Mouse (Mus musculus) forebrain, embryonic 13.5 days (tissue): Measurements from ENCODE around the gene Gm10518. TPM values are rescaled to one million over a fixed set of nuclear protein-coding genes. Genes with fewer than 3 reads are reported as not detected.

Source experiments
- ATAC-seq: fragments of 200-750 bp; cut with Nextera tagmentation; 2 replicates; pipeline ENCODE4 v1.8.0; 2017
- H3K27ac ChIP-seq: fragments of 300-500 bp; sonication (generic); 2 replicates; pipeline ENCODE4 v1.5.1; 2015; ENCODE audit warnings: inconsistent platforms, mild to moderate bottlenecking, moderate library complexity
- H3K27me3 ChIP-seq: fragments of 300-500 bp; sonication (generic); 2 replicates; pipeline ENCODE4 v1.6.1; 2015; ENCODE audit warnings: mild to moderate bottlenecking, inconsistent platforms
- H3K36me3 ChIP-seq: fragments of 300-500 bp; sonication (generic); 2 replicates; pipeline ENCODE4 v1.6.1; 2015; ENCODE audit warnings: mild to moderate bottlenecking, inconsistent platforms; ENCODE audit not compliant: poor library complexity, severe bottlenecking
- H3K4me1 ChIP-seq: fragments of 300-500 bp; sonication (generic); 2 replicates; pipeline ENCODE4 v1.6.1; 2015; ENCODE audit warnings: inconsistent platforms
- H3K4me2 ChIP-seq: fragments of 300-500 bp; sonication (generic); 2 replicates; pipeline ENCODE4 v1.6.1; 2015; ENCODE audit warnings: inconsistent platforms, mild to moderate bottlenecking, moderate library complexity
- H3K4me3 ChIP-seq: fragments of 300-500 bp; sonication (generic); 2 replicates; pipeline ENCODE4 v1.5.1; 2015; ENCODE audit warnings: mild to moderate bottlenecking, inconsistent platforms
- H3K9ac ChIP-seq: fragments of 300-500 bp; sonication (generic); 2 replicates; pipeline ENCODE4 v1.6.1; 2015; ENCODE audit warnings: mild to moderate bottlenecking, inconsistent platforms
- H3K9me3 ChIP-seq: fragments of 300-500 bp; sonication (generic); replicated peaks from 2 replicates; pipeline ENCODE4 v1.6.1; 2016; ENCODE audit warnings: inconsistent platforms
- WGBS: fragments of 180-500 bp; shearing (Covaris S2); methylation state at CpG from one replicate; pipeline ENCODE4 v1.1.7; 2015; 5-methylcytosine and 5-hydroxymethylcytosine counted together
- polyA plus RNA-seq: library from polyadenylated mRNA; unstranded; fragments of >200 nt; fragmentation: Nextera tagmentation; extraction: Ambion mirVana; gene quantifications from 2 replicates; pipeline ENCODE4 v1.2.1, GENCODE M21; 2015

The Gm10518 gene
- not detected in 2 replicates for polyA plus RNA-seq

GRCm38 (mm10) chr1:179802610-179803512 lies at the start of gene Gm10518:
Gm10518 (plus strand) TSS chr1:179803376.
- H3K4me2 ChIP-seq, result peak within 1 kb of the TSS; percentile 75
- peaks cover 27% of the 10 kb centered on the region for H3K4me1 ChIP-seq
- H3K9me3 ChIP-seq, result no peaks in the 10 kb centered on the region
- H3K27me3 ChIP-seq, result no peaks in the 10 kb centered on the region
- peak; percentile 77 for ATAC-seq
- peak within 1 kb of the TSS; percentile 89 for H3K4me3 ChIP-seq
- H3K27ac ChIP-seq, result peak within 1 kb of the TSS; percentile 96
- H3K36me3 ChIP-seq, result peaks cover 10% of the 10 kb centered on the region
- WGBS, result under 1% methylated on average over 81 of the region's 94 CpGs
- peak within 1 kb of the TSS; percentile 97 for H3K9ac ChIP-seq

- ATAC-seq, result no peak
- no peak overlapping the region for H3K27ac ChIP-seq
- H3K27me3 ChIP-seq, result no peaks in the 10 kb centered on the region
- no peaks in the 10 kb centered on the region for H3K9me3 ChIP-seq
- no peak overlapping the region for H3K9ac ChIP-seq
- H3K4me2 ChIP-seq, result no peak overlapping the region
- H3K4me1 ChIP-seq, result no peaks in the 10 kb centered on the region
- H3K36me3 ChIP-seq, result peaks cover 78% of the 10 kb centered on the region
- H3K4me3 ChIP-seq, result no peak overlapping the region
Measured at GRCm38 (mm10) chr1:179756477-179756876, 46.7 kb upstream of the Gm10518 start.

- ATAC-seq, result no peak
- Histone ChIP-seq H3K27ac (no peak overlapping the region), H3K27me3 (no peaks in the 10 kb centered on the region), H3K36me3 (peaks cover 79% of the 10 kb centered on the region), H3K4me2 (no peak overlapping the region), H3K4me1 (no peaks in the 10 kb centered on the region), H3K9ac (no peak overlapping the region), H3K9me3 (no peaks in the 10 kb centered on the region), H3K4me3 (no peak overlapping the region)
- WGBS, result 91% methylated on average over 5 of the region's 5 CpGs
Measured at GRCm38 (mm10) chr1:179760086-179760485, 43.1 kb upstream of the Gm10518 start.

GRCm38 (mm10) chr1:179760553-179760952 lies 42.6 kb upstream of the Gm10518 start:
- H3K36me3 ChIP-seq, result peaks cover 78% of the 10 kb centered on the region
- no peak for ATAC-seq
- H3K4me2 ChIP-seq, result no peak overlapping the region
- H3K9me3 ChIP-seq, result no peaks in the 10 kb centered on the region
- no peak overlapping the region for H3K27ac ChIP-seq
- no peak overlapping the region for H3K4me3 ChIP-seq
- no peak overlapping the region for H3K9ac ChIP-seq
- H3K27me3 ChIP-seq, result no peaks in the 10 kb centered on the region
- WGBS, result 89% methylated on average over 4 of the region's 4 CpGs
- H3K4me1 ChIP-seq, result no peaks in the 10 kb centered on the region

- H3K9ac ChIP-seq, result no peak overlapping the region
- peaks cover 87% of the 10 kb centered on the region for H3K36me3 ChIP-seq
- no peaks in the 10 kb centered on the region for H3K4me1 ChIP-seq
- no peak overlapping the region for H3K27ac ChIP-seq
- ATAC-seq, result no peak
- H3K27me3 ChIP-seq, result no peaks in the 10 kb centered on the region
- H3K9me3 ChIP-seq, result no peaks in the 10 kb centered on the region
- H3K4me3 ChIP-seq, result no peak overlapping the region
- H3K4me2 ChIP-seq, result no peak overlapping the region
- WGBS, result 94% methylated on average over 8 of the region's 8 CpGs
Measured at GRCm38 (mm10) chr1:179776831-179777230, 26.3 kb upstream of the Gm10518 start.

GRCm38 (mm10) chr1:179784098-179784497 lies 19.1 kb upstream of the Gm10518 start:
- H3K4me2 ChIP-seq, result no peak overlapping the region
- no peak overlapping the region for H3K4me3 ChIP-seq
- 87% methylated on average over 4 of the region's 4 CpGs for WGBS
- no peaks in the 10 kb centered on the region for H3K9me3 ChIP-seq
- peaks cover 82% of the 10 kb centered on the region for H3K36me3 ChIP-seq
- H3K4me1 ChIP-seq, result no peaks in the 10 kb centered on the region
- H3K27ac ChIP-seq, result no peak overlapping the region
- no peak overlapping the region for H3K9ac ChIP-seq
- no peaks in the 10 kb centered on the region for H3K27me3 ChIP-seq
- no peak for ATAC-seq

- H3K9me3 ChIP-seq, result no peaks in the 10 kb centered on the region
- H3K4me2 ChIP-seq, result no peak overlapping the region
- H3K4me3 ChIP-seq, result no peak overlapping the region
- 88% methylated on average over 5 of the region's 5 CpGs for WGBS
- peaks cover 82% of the 10 kb centered on the region for H3K36me3 ChIP-seq
- no peak overlapping the region for H3K27ac ChIP-seq
- no peak overlapping the region for H3K9ac ChIP-seq
- no peaks in the 10 kb centered on the region for H3K4me1 ChIP-seq
- no peak for ATAC-seq
- no peaks in the 10 kb centered on the region for H3K27me3 ChIP-seq
Measured at GRCm38 (mm10) chr1:179785502-179785901, 17.7 kb upstream of the Gm10518 start.

GRCm38 (mm10) chr1:179787281-179787680 lies 15.9 kb upstream of the Gm10518 start:
- H3K4me3 ChIP-seq, result no peak overlapping the region
- no peaks in the 10 kb centered on the region for H3K4me1 ChIP-seq
- no peaks in the 10 kb centered on the region for H3K27me3 ChIP-seq
- peaks cover 87% of the 10 kb centered on the region for H3K36me3 ChIP-seq
- no peak for ATAC-seq
- WGBS, result 83% methylated on average over 4 of the region's 4 CpGs
- no peak overlapping the region for H3K27ac ChIP-seq
- no peaks in the 10 kb centered on the region for H3K9me3 ChIP-seq
- no peak overlapping the region for H3K9ac ChIP-seq
- no peak overlapping the region for H3K4me2 ChIP-seq

- no peak for ATAC-seq
- Histone ChIP-seq H3K4me3 (no peak overlapping the region), H3K4me2 (no peak overlapping the region), H3K36me3 (peaks cover 45% of the 10 kb centered on the region), H3K9ac (no peak overlapping the region), H3K4me1 (peaks cover 22% of the 10 kb centered on the region), H3K27me3 (no peaks in the 10 kb centered on the region), H3K27ac (no peak overlapping the region), H3K9me3 (no peaks in the 10 kb centered on the region)
Measured at GRCm38 (mm10) chr1:179798794-179799193, 4.4 kb upstream of the Gm10518 start.

- peak within 1 kb of the TSS; percentile 75 for H3K4me2 ChIP-seq
Measured at GRCm38 (mm10) chr1:179803513-179804139, 450 bp downstream of the Gm10518 start, which contains the start of gene Ahctf1. Ahctf1 (minus strand) TSS chr1:179803680.

GRCm38 (mm10) chr1:179804140-179804881 lies 1.1 kb downstream of the Gm10518 start:
- Histone ChIP-seq H3K27ac (peak overlapping the region; percentile 96), H3K36me3 (no peaks in the 10 kb centered on the region), H3K4me3 (peak overlapping the region; percentile 89), H3K27me3 (no peaks in the 10 kb centered on the region), H3K4me2 (peak overlapping the region; percentile 75), H3K9ac (peak overlapping the region; percentile 51), H3K4me1 (peaks cover 27% of the 10 kb centered on the region), H3K9me3 (no peaks in the 10 kb centered on the region)
- ATAC-seq, result no peak
- WGBS, result 36% methylated on average over 11 of the region's 11 CpGs

More at GRCm38 (mm10) chr1:179803513-179804139, 450 bp downstream of the Gm10518 start, which contains the start of gene Ahctf1:
- H3K4me1 ChIP-seq, result peaks cover 27% of the 10 kb centered on the region
- H3K4me3 ChIP-seq, result peak within 1 kb of the TSS; percentile 89
- H3K9me3 ChIP-seq, result no peaks in the 10 kb centered on the region
- ATAC-seq, result peak; percentile 99
- no peaks in the 10 kb centered on the region for H3K27me3 ChIP-seq
- peak within 1 kb of the TSS; percentile 97 for H3K9ac ChIP-seq
- peak within 1 kb of the TSS; percentile 96 for H3K27ac ChIP-seq
- 0 out of 2 replicates have a peak, but pooled peaks cover 4% of the 10 kb centered on the region for H3K36me3 ChIP-seq
- under 1% methylated on average over 56 of the region's 56 CpGs for WGBS

- H3K27ac ChIP-seq, result no peak overlapping the region
- no peak overlapping the region for H3K9ac ChIP-seq
- no peak overlapping the region for H3K4me3 ChIP-seq
- no peaks in the 10 kb centered on the region for H3K36me3 ChIP-seq
- WGBS, result 89% methylated on average over 5 of the region's 5 CpGs
- no peak overlapping the region for H3K4me2 ChIP-seq
- no peaks in the 10 kb centered on the region for H3K27me3 ChIP-seq
- H3K9me3 ChIP-seq, result no peaks in the 10 kb centered on the region
- ATAC-seq, result no peak
- H3K4me1 ChIP-seq, result peaks cover 23% of the 10 kb centered on the region
Measured at GRCm38 (mm10) chr1:179805751-179806150, 2.6 kb downstream of the Gm10518 start.
